Mouse (Mus musculus) cerebellum, postnatal 14 days (tissue): ENCODE results near the gene Gm5105.

ENCODE experiments used
- DNase-seq, 2 experiments: peaks; one replicate each; pipeline ENCODE4 v3.0.0; 2021; ENCODE audit warnings: mixed read lengths in 2 of 2

The Gm5105 gene

DNA sequence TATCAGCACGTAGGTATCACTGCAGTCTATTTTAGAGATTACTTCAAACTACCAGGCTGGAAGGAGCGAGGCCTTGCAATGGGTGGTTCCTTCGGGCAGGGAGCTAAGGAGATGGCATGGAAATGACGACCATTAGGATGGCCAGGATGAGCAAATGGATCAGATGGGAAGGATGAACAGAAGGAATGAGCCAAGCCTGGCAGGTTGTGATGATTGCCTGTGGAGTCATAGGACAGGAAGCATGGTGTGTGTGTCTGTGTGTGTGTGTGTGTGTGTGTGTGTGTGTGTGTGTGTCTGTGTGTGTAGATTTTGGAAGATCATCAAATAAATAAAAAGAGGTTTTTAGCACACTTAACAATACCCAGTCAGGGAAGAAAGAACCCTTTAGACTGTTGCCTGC is 44.5 kb downstream of the Gm5105 start:
- peak; percentile 51 to 64 for DNase-seq

DNA sequence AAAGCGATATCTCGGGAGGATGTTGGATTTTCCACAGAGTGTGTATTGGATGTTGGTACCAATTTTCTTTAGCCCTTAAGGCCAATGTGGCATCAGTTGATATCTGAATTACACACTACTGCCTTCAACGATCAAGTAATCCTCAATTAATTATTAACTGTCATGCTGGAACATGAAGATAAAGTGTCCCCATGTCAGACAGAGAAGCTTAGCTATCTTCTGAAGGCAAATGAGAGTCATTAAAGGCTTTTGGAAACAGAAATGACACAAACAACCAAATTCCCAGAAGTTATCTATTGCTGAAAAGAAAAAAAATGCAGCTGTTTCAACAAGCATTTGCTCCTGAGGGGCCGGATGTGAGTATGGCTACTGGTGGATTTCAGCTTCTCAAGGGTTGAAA is 45.2 kb downstream of the Gm5105 start:
- no peak for DNase-seq

DNA sequence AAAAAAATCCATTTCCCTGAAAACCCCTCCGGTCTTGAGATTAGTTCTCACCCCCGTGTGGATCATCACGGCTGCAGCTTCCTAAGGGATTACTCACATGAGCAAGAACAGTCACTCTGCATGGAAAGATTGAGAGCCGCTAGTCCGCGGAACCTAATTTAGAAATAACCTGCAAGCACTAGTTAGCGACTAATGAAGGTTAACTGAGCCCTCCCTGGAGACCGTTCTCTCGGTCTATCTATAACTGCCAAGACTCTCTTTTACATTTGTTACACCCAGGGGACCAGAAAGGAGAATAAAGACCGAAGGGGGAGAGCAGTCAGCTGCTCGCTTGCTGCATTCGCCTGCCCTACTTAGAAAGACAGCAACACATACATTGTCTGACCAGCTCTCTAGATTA is 50.4 kb downstream of the Gm5105 start:
- no peak for DNase-seq

DNA sequence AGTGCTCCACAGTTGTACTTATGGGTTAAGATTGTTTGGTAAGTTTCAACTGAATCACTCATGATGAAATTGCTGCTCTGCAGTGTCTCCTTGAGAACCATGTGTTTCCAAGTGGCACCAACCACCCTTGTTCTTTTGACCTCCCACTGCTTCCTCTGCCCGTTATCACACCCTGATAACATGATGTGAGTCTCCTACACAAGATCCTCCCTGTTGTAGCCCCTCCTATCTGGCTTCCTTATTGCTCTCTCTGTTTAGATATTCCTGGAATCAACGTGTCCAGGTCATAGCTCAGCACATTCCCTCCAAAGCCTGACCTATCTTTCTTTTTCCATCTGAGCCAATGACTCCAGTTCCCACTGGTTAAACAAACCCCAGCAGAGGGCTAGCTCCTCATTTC is 52.5 kb downstream of the Gm5105 start:
- no peak for DNase-seq

DNA sequence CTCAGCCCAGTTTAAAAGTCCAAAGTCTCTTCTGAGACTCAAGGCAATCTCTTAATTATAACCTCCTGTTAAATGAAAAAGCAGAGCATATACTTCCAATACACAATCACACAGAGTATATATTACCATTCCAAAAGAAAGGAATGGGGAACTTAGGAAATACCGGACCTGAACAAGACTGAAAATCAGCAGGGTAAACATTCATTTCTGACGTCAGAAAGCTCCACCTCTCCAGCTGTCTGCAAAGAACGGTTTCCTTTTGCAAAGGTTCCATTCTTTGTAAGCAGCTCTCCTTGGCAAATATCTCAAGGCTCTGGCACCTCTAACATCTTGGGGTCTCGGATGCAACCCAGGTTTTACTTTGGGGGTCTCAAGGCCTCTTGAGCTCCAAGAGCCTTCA is 54.8 kb downstream of the Gm5105 start:
- no peak for DNase-seq

DNA sequence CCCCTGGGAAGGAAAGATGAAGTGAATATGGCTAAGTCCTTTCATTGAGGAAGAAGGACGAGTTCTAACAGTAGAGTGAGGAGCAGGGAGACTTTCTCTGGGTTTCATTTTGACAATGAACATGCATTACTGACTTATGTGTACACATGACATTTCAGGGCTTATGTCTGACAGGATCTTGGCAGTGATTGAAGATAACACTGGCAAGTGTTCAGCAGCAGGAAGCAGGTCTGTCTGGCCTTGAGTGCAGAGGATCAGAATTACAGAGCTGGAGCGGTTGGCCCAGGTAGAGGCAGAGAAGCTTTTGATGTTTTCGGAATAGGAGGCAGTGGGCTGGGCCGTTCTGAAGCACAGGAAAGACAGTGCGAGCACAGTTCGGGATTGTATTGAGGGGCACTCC is 59.0 kb downstream of the Gm5105 start:
- no peak for DNase-seq

DNA sequence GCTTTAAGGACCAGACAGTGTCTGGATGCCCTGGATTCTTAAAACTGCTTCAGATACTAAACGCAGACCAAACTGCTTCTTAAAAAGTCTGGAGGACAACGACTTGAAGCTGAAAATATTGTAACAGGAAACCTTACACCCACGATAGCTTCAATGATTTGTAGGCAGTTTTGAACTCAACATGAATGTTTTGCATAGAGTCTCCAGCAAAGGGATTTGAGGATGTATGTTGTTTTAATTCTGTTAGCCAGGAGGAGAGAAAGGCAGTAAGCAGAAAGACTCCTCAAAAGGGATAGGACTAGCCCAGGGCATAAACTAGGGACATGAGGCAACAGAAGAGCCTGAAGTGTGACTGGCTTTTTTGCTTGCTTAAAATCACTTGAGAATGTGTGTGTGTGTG is 60.3 kb downstream of the Gm5105 start:
- no peak for DNase-seq

DNA sequence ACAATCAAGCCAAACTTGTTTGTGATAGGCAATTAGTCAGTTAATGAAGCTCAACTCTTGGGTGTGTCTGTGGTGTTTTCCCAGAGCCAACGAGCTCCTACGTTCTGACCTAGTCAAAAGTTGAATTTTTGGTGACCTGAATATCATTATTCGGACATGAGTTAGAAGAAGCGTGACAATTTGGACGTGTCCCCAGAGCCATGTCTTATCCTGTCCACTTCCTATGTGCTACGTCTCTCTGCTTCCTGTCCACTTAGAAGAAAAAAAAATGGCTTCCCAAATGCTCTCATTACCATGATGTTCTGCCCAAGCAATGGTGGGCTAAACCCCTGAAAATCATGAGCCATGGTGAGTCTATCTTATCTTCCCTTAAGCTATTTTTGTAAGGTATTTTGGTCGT is 63.9 kb downstream of the Gm5105 start:
- no peak for DNase-seq

DNA sequence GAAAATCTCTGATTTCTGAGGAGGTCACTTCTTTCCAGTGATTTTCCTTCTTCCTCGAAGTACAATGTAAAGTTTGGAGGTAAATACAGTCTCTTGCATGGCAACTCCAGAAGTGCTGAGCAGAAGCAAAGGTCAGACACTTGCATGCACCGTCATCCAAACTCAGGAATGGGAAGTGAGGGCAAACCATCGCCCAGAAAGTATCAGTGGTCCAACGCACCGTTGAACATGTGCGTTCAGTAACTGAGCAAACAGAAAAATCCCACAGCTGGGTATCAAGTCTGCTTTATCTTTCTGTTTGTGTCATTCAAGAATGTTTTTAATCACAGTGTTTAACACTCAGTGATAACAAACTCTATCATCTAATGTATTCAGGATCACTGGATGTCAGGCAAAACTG is 64.6 kb downstream of the Gm5105 start:
- DNase-seq: no peak

DNA sequence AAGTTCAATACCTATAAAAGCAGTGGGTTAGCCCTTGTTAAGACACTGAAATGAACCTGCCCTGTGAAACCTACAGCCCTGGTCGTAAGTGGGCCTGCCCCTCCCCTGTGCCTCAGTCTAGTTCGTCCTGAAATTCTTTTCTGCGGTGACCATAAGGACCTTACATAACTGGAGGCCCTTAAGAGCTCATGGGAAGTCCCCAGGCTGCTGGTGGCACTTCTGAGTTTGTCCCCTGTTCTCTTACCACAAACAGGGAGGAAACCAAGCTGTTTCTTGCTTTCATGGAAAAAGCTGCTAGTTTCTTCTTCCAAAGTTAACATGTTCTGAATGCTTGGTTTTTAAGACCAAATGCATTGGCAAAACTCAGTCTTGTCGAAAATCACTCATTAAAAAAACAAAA is 65.3 kb downstream of the Gm5105 start:
- DNase-seq: no peak

DNA sequence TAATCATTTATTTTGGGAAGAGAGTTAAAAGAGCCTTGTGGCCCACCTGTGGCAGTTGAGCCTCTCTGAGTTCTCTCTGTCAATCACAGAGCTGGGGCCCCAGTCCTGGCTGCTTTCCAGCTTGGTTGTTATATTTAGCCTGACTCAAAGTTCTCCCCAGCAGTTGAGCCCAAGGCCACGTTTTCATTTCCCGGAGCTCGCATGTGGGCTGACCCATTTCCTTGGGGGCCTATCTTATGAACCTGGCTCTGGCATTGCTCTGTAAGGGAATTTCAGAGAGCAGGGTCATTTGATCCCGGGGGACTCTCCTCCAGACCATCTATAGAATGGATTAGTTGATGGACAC is 66.5 kb downstream of the Gm5105 start:
- DNase-seq: peak in 1 of 2 experiments; percentile 30

DNA sequence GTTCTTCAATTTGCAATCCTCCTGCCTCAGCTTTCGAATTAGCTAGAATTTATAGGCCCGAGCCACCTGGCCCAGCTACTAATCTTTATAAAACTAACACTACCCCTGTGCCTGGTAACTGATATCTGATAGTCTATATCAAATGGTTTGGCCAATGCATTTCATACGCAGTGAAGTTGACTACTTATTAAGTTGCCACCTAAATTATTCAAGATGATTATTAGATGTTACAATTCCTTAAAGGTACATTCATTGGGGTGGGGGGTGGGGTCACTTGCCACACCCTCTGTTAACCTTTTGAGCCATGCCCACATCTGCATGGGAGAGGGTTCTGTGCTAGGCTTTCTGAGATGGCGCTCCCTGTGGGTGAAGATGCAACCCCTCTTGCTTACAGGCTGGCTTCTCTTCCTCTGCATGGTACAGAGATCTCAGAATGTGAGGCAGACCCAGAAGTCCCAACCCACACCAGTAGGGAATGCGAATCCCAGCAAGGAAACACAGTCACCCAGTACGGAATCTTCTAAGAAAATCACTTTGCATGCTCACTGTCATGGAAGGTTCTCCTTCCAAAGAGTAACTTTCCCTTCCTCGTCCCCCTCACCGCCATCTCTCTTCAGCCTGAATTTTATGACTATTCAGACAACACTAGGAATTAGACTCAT is 67.0 kb downstream of the Gm5105 start:
- no peak for DNase-seq

DNA sequence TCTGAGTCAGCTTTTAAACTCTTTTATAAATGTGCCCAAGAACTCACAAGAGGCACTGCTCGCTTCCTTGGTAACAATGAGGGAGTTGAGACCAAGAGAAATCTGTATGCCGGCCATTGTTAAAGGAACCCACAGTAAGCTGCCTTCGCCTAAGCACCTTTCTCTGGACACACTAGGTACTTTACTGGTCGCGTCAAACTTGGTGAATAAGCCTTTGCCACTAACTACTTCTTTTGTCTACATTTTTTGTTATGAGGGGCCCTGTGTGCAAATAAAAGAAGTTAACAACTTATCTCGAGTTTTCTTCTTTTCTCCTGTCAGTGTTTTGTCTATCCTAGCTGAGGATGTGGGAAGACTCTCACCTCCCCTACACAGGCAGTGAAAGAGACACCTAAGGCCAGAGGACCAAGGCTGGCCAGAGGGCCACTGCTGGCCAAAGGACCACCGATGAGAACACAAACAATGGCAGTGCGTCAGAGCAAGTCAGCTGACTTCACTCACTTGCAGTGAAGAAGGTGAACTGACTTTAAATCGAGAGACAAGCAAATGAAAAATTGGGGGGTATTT is 67.9 kb downstream of the Gm5105 start:
- no peak for DNase-seq
